Mouse (Mus musculus) heart, embryonic 16.5 days (tissue): Measurements from ENCODE around the gene Spef2. TPM values are rescaled to one million over a fixed set of nuclear protein-coding genes. Genes with fewer than 3 reads are reported as not detected.
"Not testable (repeated sequence)": the region's sequence is repeated elsewhere in the genome, so short reads cannot be mapped to it uniquely, and the experiment has no call there.

Source experiments
- ATAC-seq: fragments of 200-750 bp; cut with Nextera tagmentation; replicated peaks from 2 replicates; pipeline ENCODE4 v1.8.0; 2017; ENCODE audit warnings: moderate number of reproducible peaks; ENCODE audit not compliant: insufficient read depth, low FRiP score; ENCODE audit errors: extremely low read depth
- H3K27ac ChIP-seq: fragments of 300-500 bp; sonication (generic); 2 replicates; pipeline ENCODE4 v1.5.1; 2014; ENCODE audit warnings: mild to moderate bottlenecking, low read length, control low read depth, moderate library complexity
- H3K27me3 ChIP-seq: fragments of 300-500 bp; sonication (generic); 2 replicates; pipeline ENCODE4 v1.6.1; 2014; ENCODE audit warnings: low read length, mixed read lengths; ENCODE audit not compliant: control insufficient read depth, insufficient read depth
- H3K36me3 ChIP-seq: fragments of 300-500 bp; sonication (generic); 2 replicates; pipeline ENCODE4 v1.6.1; 2014; ENCODE audit not compliant: control insufficient read depth, insufficient read depth
- H3K4me1 ChIP-seq: fragments of 300-500 bp; sonication (generic); 2 replicates; pipeline ENCODE4 v1.6.1; 2014; ENCODE audit warnings: low read length, mixed read lengths; ENCODE audit not compliant: control insufficient read depth, insufficient read depth
- H3K4me2 ChIP-seq: fragments of 300-500 bp; sonication (generic); 2 replicates; pipeline ENCODE4 v1.6.1; 2014; ENCODE audit warnings: low read depth, mild to moderate bottlenecking, control low read depth, low read length
- H3K4me3 ChIP-seq: fragments of 300-500 bp; sonication (generic); 2 replicates; pipeline ENCODE4 v1.5.1; 2014; ENCODE audit warnings: mild to moderate bottlenecking, control low read depth, low read length
- H3K9ac ChIP-seq: fragments of 300-500 bp; sonication (generic); 2 replicates; pipeline ENCODE4 v1.6.1; 2014; ENCODE audit warnings: low read length, control low read depth
- H3K9me3 ChIP-seq: fragments of 300-500 bp; sonication (generic); replicated peaks from 2 replicates; pipeline ENCODE4 v1.6.1; 2016; ENCODE audit warnings: low read length; ENCODE audit not compliant: control insufficient read depth
- WGBS: fragments of 180-500 bp; shearing (Covaris S2); extraction: QIAGEN DNeasy Blood & Tissue Kit; methylation state at CpG from one replicate; pipeline ENCODE4 v1.1.7; 2014; 5-methylcytosine and 5-hydroxymethylcytosine counted together
- polyA plus RNA-seq: library from polyadenylated mRNA; unstranded; fragments of >200 nt; fragmentation: Nextera tagmentation; extraction: Ambion mirVana; gene quantifications from 2 replicates; pipeline ENCODE4 v1.2.1, GENCODE M21; 2015

The Spef2 gene
- polyA plus RNA-seq, 1 experiment from 2014 or later, result 0.63 TPM

- ATAC-seq, result no peak
- Histone ChIP-seq H3K27me3 (no peaks in the 10 kb centered on the region), H3K4me1 (no peaks in the 10 kb centered on the region), H3K27ac (no peak overlapping the region), H3K4me2 (no peak overlapping the region), H3K4me3 (no peak overlapping the region), H3K9me3 (no peaks in the 10 kb centered on the region), H3K9ac (no peak overlapping the region), H3K36me3 (no peaks in the 10 kb centered on the region)
- 61% methylated on average over 4 of the region's 4 CpGs for WGBS
Measured at GRCm38 (mm10) chr15:9683485-9683884, 65.2 kb downstream of the Spef2 start.

- H3K27me3 ChIP-seq, result no peaks in the 10 kb centered on the region
- 74% methylated on average over 9 of the region's 9 CpGs for WGBS
- H3K4me2 ChIP-seq, result no peak overlapping the region
- no peaks in the 10 kb centered on the region for H3K4me1 ChIP-seq
- no peak for ATAC-seq
- no peak overlapping the region for H3K27ac ChIP-seq
- H3K9me3 ChIP-seq, result no peaks in the 10 kb centered on the region
- no peak overlapping the region for H3K4me3 ChIP-seq
- no peaks in the 10 kb centered on the region for H3K36me3 ChIP-seq
- H3K9ac ChIP-seq, result no peak overlapping the region
Measured at GRCm38 (mm10) chr15:9677343-9678036, 71.2 kb downstream of the Spef2 start.

- Histone ChIP-seq H3K27me3 (no peaks in the 10 kb centered on the region), H3K27ac (no peak overlapping the region), H3K9ac (no peak overlapping the region), H3K9me3 (no peaks in the 10 kb centered on the region), H3K4me1 (no peaks in the 10 kb centered on the region), H3K4me2 (no peak overlapping the region), H3K4me3 (no peak overlapping the region), H3K36me3 (no peaks in the 10 kb centered on the region)
- no peak for ATAC-seq
- WGBS, result 78% methylated on average over 4 of the region's 4 CpGs
Measured at GRCm38 (mm10) chr15:9668575-9668974, 80.1 kb downstream of the Spef2 start.

DNA sequence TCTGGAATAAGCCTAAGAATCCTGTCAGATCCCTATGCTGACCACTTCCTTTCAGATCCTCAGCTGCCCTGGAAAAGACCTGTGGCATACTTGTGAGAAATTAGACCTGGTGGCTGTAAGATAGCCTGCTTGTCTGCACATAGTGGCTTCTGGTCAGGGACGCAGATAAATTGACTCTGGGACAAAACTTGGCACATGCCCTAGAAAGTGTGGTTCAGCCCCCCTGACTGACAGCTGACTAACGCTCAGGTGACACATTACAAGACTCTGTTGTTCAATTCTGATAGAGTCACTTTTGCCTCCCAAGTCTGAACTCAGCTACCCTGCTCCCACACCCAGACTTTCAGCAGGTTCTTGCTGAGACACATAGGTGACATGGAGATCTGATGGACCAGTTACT lies 83.7 kb downstream of the Spef2 start:
- not testable (repeated sequence) for H3K9me3 ChIP-seq, H3K4me2 ChIP-seq, H3K9ac ChIP-seq, H3K4me1 ChIP-seq, H3K36me3 ChIP-seq, H3K27ac ChIP-seq, H3K27me3 ChIP-seq, ATAC-seq, H3K4me3 ChIP-seq
- WGBS, result 32% methylated on average over 2 of the region's 2 CpGs

DNA sequence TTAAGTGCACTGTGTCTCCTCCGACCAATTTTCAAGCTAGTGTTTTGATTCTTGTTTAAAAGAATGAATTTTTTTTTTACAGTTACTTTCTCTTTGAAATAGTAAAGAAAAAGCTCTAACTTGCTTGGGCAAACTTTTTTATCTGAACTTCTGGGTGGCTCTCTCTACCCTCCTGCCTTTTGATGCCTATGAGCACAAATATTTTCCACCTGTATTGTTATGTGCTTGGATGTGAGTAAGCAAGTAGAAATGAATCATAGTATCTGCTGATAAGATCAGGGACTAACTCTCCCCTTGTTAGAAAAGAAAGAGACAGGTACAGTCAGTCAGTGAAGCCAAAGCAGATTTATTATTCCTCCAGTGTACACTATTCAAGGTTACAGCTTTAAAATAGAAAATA lies 87.5 kb downstream of the Spef2 start:
- ATAC-seq, result no peak
- H3K4me2 ChIP-seq, result no peak overlapping the region
- H3K27ac ChIP-seq, result no peak overlapping the region
- H3K36me3 ChIP-seq, result no peaks in the 10 kb centered on the region
- no peak overlapping the region for H3K9ac ChIP-seq
- WGBS, result 60% methylated on average over 1 of the region's 1 CpGs
- no peaks in the 10 kb centered on the region for H3K27me3 ChIP-seq
- H3K4me1 ChIP-seq, result no peaks in the 10 kb centered on the region
- H3K4me3 ChIP-seq, result no peak overlapping the region
- no peaks in the 10 kb centered on the region for H3K9me3 ChIP-seq

GRCm38 (mm10) chr15:9634471-9634870 lies 114.2 kb downstream of the Spef2 start:
- WGBS, result 83% methylated on average over 12 of the region's 12 CpGs
- no peak overlapping the region for H3K4me2 ChIP-seq
- H3K36me3 ChIP-seq, result no peaks in the 10 kb centered on the region
- ATAC-seq, result no peak
- H3K9me3 ChIP-seq, result no peaks in the 10 kb centered on the region
- no peak overlapping the region for H3K9ac ChIP-seq
- H3K27me3 ChIP-seq, result no peaks in the 10 kb centered on the region
- no peaks in the 10 kb centered on the region for H3K4me1 ChIP-seq
- H3K4me3 ChIP-seq, result no peak overlapping the region
- no peak overlapping the region for H3K27ac ChIP-seq

DNA sequence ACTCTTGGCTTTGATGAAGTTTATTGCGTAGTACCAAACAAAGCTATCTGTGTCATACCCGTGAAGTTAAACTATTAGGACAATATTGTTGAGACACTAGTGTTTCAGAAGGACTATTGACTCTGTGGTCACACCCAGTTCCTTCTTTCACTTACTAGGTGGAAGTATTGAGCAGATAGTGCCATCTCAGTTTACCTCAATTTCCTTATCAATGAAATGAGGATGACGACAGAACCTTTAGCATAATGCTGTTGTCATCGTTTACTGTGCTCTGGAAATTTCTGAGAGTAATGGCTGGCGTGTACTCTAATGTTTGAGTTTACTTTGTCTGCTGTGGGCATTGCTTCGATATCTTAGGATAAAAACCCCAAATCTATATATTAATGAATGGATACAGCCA lies 117.0 kb downstream of the Spef2 start:
- no peaks in the 10 kb centered on the region for H3K36me3 ChIP-seq
- no peak for ATAC-seq
- no peaks in the 10 kb centered on the region for H3K9me3 ChIP-seq
- no peaks in the 10 kb centered on the region for H3K27me3 ChIP-seq
- no peaks in the 10 kb centered on the region for H3K4me1 ChIP-seq
- no peak overlapping the region for H3K4me2 ChIP-seq
- no peak overlapping the region for H3K9ac ChIP-seq
- 84% methylated on average over 6 of the region's 6 CpGs for WGBS
- no peak overlapping the region for H3K27ac ChIP-seq
- no peak overlapping the region for H3K4me3 ChIP-seq

DNA sequence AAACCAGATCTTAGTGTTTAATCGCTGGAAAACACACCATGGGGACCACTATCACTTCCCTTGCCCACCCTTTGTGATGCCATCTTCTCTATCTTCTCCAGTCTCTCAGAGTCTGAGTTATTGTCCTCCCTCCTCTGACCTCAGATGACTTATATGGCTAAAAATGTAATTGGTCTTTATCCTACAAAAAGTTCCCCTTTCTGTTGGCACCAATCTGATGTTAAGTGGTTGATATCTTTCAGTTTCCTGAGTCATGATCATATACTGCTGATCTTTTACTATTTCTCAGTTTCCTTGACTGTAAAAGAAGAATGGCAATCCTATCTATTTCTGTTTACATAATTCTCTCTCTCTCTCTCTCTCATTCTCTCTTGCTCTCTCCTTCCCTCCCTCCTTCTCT lies 119.0 kb downstream of the Spef2 start:
- H3K27me3 ChIP-seq, result no peaks in the 10 kb centered on the region
- no peak overlapping the region for H3K9ac ChIP-seq
- no peak overlapping the region for H3K4me3 ChIP-seq
- H3K36me3 ChIP-seq, result no peaks in the 10 kb centered on the region
- H3K27ac ChIP-seq, result no peak overlapping the region
- WGBS, result 60% methylated on average over 1 of the region's 1 CpGs
- H3K4me1 ChIP-seq, result no peaks in the 10 kb centered on the region
- H3K9me3 ChIP-seq, result no peaks in the 10 kb centered on the region
- H3K4me2 ChIP-seq, result no peak overlapping the region
- no peak for ATAC-seq

DNA sequence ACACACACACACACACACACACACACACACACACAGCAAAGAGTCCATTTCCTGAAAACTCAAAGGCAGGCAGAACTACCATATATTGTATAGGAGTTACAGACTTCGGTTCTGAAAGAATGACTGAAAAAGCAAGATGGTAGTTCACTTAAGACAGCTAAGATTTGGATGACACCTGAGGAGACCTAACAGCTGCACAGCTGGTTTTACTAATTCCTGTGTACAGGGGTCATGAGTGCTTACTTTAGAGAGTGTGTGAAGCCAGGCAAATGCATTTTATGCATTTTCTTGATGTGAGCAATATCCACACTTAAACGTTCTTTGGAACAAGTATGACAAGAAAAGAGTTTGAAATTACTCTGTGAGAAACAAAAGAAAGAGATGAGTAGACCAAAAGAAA lies 124.0 kb downstream of the Spef2 start:
- 71% methylated on average over 2 of the region's 2 CpGs for WGBS
- H3K36me3 ChIP-seq, result no peaks in the 10 kb centered on the region
- no peak for ATAC-seq

More for the DNA sequence above, 124.0 kb downstream of the Spef2 start:
- Histone ChIP-seq H3K27ac (no peak overlapping the region), H3K9ac (no peak overlapping the region), H3K9me3 (no peaks in the 10 kb centered on the region), H3K4me1 (no peaks in the 10 kb centered on the region), H3K4me3 (no peak overlapping the region), H3K4me2 (no peak overlapping the region), H3K27me3 (no peaks in the 10 kb centered on the region)
